Mouse (Mus musculus) B cell, adult 2 months (primary cell): ENCODE results near the gene Gm38100.
A peak's percentile ranks its signal among the peaks of the same experiment; 100 is the strongest.

ENCODE experiments used
- DNase-seq, 2 experiments: peaks; one replicate each; pipeline ENCODE4 v3.0.0; 2022

Gene Gm38100

GRCm38 (mm10) chr1:175920029-175920428, at the start of gene Gm38100:
Gm38100 (plus strand) TSS chr1:175920329.
- DNase-seq: no peak

- DNase-seq: no peak
These were observed 49.4 kb upstream of the Gm38100 start for GRCm38 (mm10) chr1:175870716-175871115.

- no peak for DNase-seq
These were observed 47.9 kb upstream of the Gm38100 start for GRCm38 (mm10) chr1:175872028-175872816.

- DNase-seq: peak; percentile 93 to 95
These were observed 39.5 kb upstream of the Gm38100 start, which contains the start of gene Exo1 for GRCm38 (mm10) chr1:175880453-175881296. Exo1 (plus strand) TSS chr1:175880581.

- DNase-seq: no peak
These were observed 36.7 kb upstream of the Gm38100 start for GRCm38 (mm10) chr1:175883398-175883797.

GRCm38 (mm10) chr1:175893263-175893662, 26.9 kb upstream of the Gm38100 start:
- no peak for DNase-seq

- DNase-seq: no peak
These were observed 26.4 kb upstream of the Gm38100 start for GRCm38 (mm10) chr1:175893726-175894125.

- DNase-seq: no peak
These were observed 8.9 kb upstream of the Gm38100 start for GRCm38 (mm10) chr1:175911207-175911606.

- no peak for DNase-seq
These were observed 8.1 kb upstream of the Gm38100 start for GRCm38 (mm10) chr1:175912038-175912437.

- no peak for DNase-seq
These were observed 6.3 kb upstream of the Gm38100 start for GRCm38 (mm10) chr1:175913728-175914303.

- DNase-seq: no peak
These were observed 962 bp downstream of the Gm38100 start for GRCm38 (mm10) chr1:175921091-175921490.

GRCm38 (mm10) chr1:175923848-175924787, 4.0 kb downstream of the Gm38100 start:
- DNase-seq: peak; percentile 82

- DNase-seq: no peak
These were observed 11.3 kb downstream of the Gm38100 start for GRCm38 (mm10) chr1:175931391-175931790.

- DNase-seq: peak; percentile 35 to 45
These were observed 16.2 kb downstream of the Gm38100 start for GRCm38 (mm10) chr1:175936282-175936737.

GRCm38 (mm10) chr1:175938731-175939130, 18.6 kb downstream of the Gm38100 start:
- DNase-seq: no peak

GRCm38 (mm10) chr1:175943168-175943567, 23.0 kb downstream of the Gm38100 start:
- DNase-seq: no peak

GRCm38 (mm10) chr1:175946718-175947315, 26.7 kb downstream of the Gm38100 start:
- DNase-seq: no peak

- no peak for DNase-seq
These were observed 30.3 kb downstream of the Gm38100 start for GRCm38 (mm10) chr1:175950421-175950820.

- DNase-seq: no peak
These were observed 30.7 kb downstream of the Gm38100 start for GRCm38 (mm10) chr1:175950851-175951250.

- no peak for DNase-seq
These were observed 41.7 kb downstream of the Gm38100 start for GRCm38 (mm10) chr1:175961786-175962185.

- no peak for DNase-seq
These were observed 47.0 kb downstream of the Gm38100 start for GRCm38 (mm10) chr1:175967004-175967745.
